Mouse (Mus musculus) MEL (cell line): ENCODE data around the gene Sh2b2. TPM values are rescaled to one million over a fixed set of nuclear protein-coding genes. Genes with fewer than 3 reads are reported as not detected.

Source experiments
- DNase-seq: peaks from one replicate; pipeline ENCODE4 v3.0.0; 2011; ENCODE audit warnings: low read depth, low spot score
- H3K27ac ChIP-seq: 2 replicates; pipeline ENCODE4 v1.5.1; 2012; ENCODE audit warnings: low read depth, mild to moderate bottlenecking, control low read depth, low read length, moderate library complexity; ENCODE audit not compliant: control insufficient read depth
- H3K27me3 ChIP-seq, 2 experiments: fragments of 150-350 bp in 1 of 2; sonication (generic) in 1 of 2; 2 replicates each; pipeline ENCODE4 v1.6.1; 2012; ENCODE audit warnings: low read length in 2 of 2, mild to moderate bottlenecking in 2 of 2, improper control_type of control experiment in 1 of 2, moderate library complexity in 1 of 2; ENCODE audit not compliant: insufficient read depth in 2 of 2, control insufficient read depth in 1 of 2
- H3K36me3 ChIP-seq, 2 experiments: 2 replicates each; pipeline ENCODE4 v1.6.1; 2012 to 2014; ENCODE audit warnings: low read length in 2 of 2, improper control_type of control experiment in 1 of 2, inconsistent platforms in 1 of 2, mild to moderate bottlenecking in 1 of 2; ENCODE audit not compliant: insufficient read depth in 2 of 2, control insufficient read depth in 1 of 2
- H3K4me1 ChIP-seq, 2 experiments: fragments of 150-350 bp in 1 of 2; sonication (generic) in 1 of 2; 2 replicates each; pipeline ENCODE4 v1.6.1; 2012; ENCODE audit warnings: low read length in 2 of 2, improper control_type of control experiment in 1 of 2, mild to moderate bottlenecking in 1 of 2; ENCODE audit not compliant: insufficient read depth in 2 of 2, control insufficient read depth in 1 of 2
- H3K4me3 ChIP-seq, 2 experiments: fragments of 150-350 bp in 1 of 2; sonication (generic) in 1 of 2; 2 replicates each; pipeline ENCODE4 v1.5.1; 2012; ENCODE audit warnings: low read depth in 2 of 2, low read length in 2 of 2, mild to moderate bottlenecking in 2 of 2, moderate library complexity in 2 of 2, control low read depth in 1 of 2, improper control_type of control experiment in 1 of 2; ENCODE audit not compliant: control insufficient read depth in 1 of 2, insufficient read depth in 1 of 2
- H3K79me2 ChIP-seq: 2 replicates; pipeline ENCODE4 v1.6.1; 2012; ENCODE audit warnings: mild to moderate bottlenecking, low read length, moderate library complexity; ENCODE audit not compliant: control insufficient read depth, poor library complexity, insufficient read depth
- H3K9ac ChIP-seq: 2 replicates; pipeline ENCODE4 v1.6.1; 2012; ENCODE audit warnings: low read depth, mild to moderate bottlenecking, control low read depth, low read length, moderate library complexity; ENCODE audit not compliant: control insufficient read depth, poor library complexity, severe bottlenecking
- H3K9me3 ChIP-seq: fragments of 150-350 bp; sonication (generic); replicated peaks from 2 replicates; pipeline ENCODE4 v1.6.1; 2012; ENCODE audit warnings: mild to moderate bottlenecking, low read length, improper control_type of control experiment, moderate library complexity; ENCODE audit not compliant: insufficient read depth
- CHD2 ChIP-seq: IDR thresholded peaks from 2 replicates; pipeline ENCODE4 v1.6.1; 2011; ENCODE audit warnings: low read length, improper control_type of control experiment
- EP300 ChIP-seq, 2 experiments: IDR thresholded peaks; 2 replicates each; pipeline ENCODE4 v1.6.1; 2011; ENCODE audit warnings: improper control_type of control experiment in 2 of 2, low read length in 2 of 2, low read depth in 1 of 2, mild to moderate bottlenecking in 1 of 2
- ETS1 ChIP-seq: IDR thresholded peaks from 2 replicates; pipeline ENCODE4 v1.6.1; 2012; ENCODE audit warnings: low read depth, mild to moderate bottlenecking, inconsistent platforms, low read length, improper control_type of control experiment, moderate library complexity
- HCFC1 ChIP-seq: IDR thresholded peaks from 2 replicates; pipeline ENCODE4 v1.6.1; 2012; ENCODE audit warnings: low read depth, mild to moderate bottlenecking, inconsistent platforms, low read length, improper control_type of control experiment, moderate library complexity
- JUND ChIP-seq: IDR thresholded peaks from 2 replicates; pipeline ENCODE4 v1.6.1; 2011; ENCODE audit warnings: low read depth, mild to moderate bottlenecking, improper control_type of control experiment, low read length
- MAZ ChIP-seq: IDR thresholded peaks from 2 replicates; pipeline ENCODE4 v1.6.1; 2012; ENCODE audit warnings: low read depth, mild to moderate bottlenecking, inconsistent platforms, low read length, improper control_type of control experiment
- MYC ChIP-seq: IDR thresholded peaks from 2 replicates; pipeline ENCODE4 v1.6.1; 2011; ENCODE audit warnings: low read depth, mild to moderate bottlenecking, low read length, improper control_type of control experiment, moderate library complexity
- SIN3A ChIP-seq: IDR thresholded peaks from 2 replicates; pipeline ENCODE4 v1.6.1; 2012; ENCODE audit warnings: low read length, improper control_type of control experiment, inconsistent platforms
- TBP ChIP-seq: IDR thresholded peaks from 2 replicates; pipeline ENCODE4 v1.8.0; 2011; ENCODE audit warnings: low read depth, low read length, improper control_type of control experiment
- TCF12 ChIP-seq: IDR thresholded peaks from 2 replicates; pipeline ENCODE4 v1.6.1; 2014; ENCODE audit warnings: low read depth, mild to moderate bottlenecking, inconsistent platforms, low read length, improper control_type of control experiment, moderate library complexity
- ZC3H11A ChIP-seq: IDR thresholded peaks from 2 replicates; pipeline ENCODE4 v1.6.1; 2012; ENCODE audit warnings: low read depth, mild to moderate bottlenecking, inconsistent platforms, low read length, improper control_type of control experiment
- ZNF384 ChIP-seq: IDR thresholded peaks from 2 replicates; pipeline ENCODE4 v1.6.1; 2012; ENCODE audit warnings: low read depth, mild to moderate bottlenecking, inconsistent platforms, low read length, improper control_type of control experiment
- polyA plus RNA-seq, 2 experiments: library from polyadenylated mRNA; stranded (reverse) in 1 of 2; unstranded in 1 of 2; fragments of >175 nt in 1 of 2; fragments of >200 nt in 1 of 2; gene quantifications; 2 replicates each; pipeline versions ENCODE4 v1.2.1 to v1.2.4; 2012; ENCODE audit warnings: low replicate concordance in 2 of 2, low read depth in 1 of 2; ENCODE audit not compliant: insufficient read length in 2 of 2, insufficient read depth in 1 of 2, missing spikeins in 1 of 2
- total RNA-seq: library from RNA; depleted of rRNA; stranded (reverse); fragments of 300-350 nt; gene quantifications from 2 replicates; pipeline ENCODE4 v1.2.3, GENCODE M21; 2012

The Sh2b2 gene
- total and polyA plus RNA-seq, 3 experiments, result 0.07 TPM; not detected in 2

GRCm38 (mm10) chr5:136179594-136179993 lies 66.8 kb downstream of the Sh2b2 start:
- Histone ChIP-seq H3K27ac (no peak overlapping the region), H3K9ac (no peak overlapping the region), H3K36me3 (peaks cover 0 to 20% of the 10 kb centered on the region in 2 experiments; a peak in 3 of 4 replicates), H3K79me2 (no peaks in the 10 kb centered on the region), H3K9me3 (no peaks in the 10 kb centered on the region), H3K27me3 (no peaks in the 10 kb centered on the region), H3K4me3 (no peak overlapping the region), H3K4me1 (peaks cover 11 to 28% of the 10 kb centered on the region in 2 experiments)
- no peak for TF ChIP-seq ZC3H11A
- 0 out of 2 replicates have a peak, but pooled peaks have one; percentile 14 for TF ChIP-seq ETS1
- no peak for DNase-seq

GRCm38 (mm10) chr5:136173606-136174463 lies 72.5 kb downstream of the Sh2b2 start:
- H3K27me3 ChIP-seq, result no peaks in the 10 kb centered on the region
- peaks cover 0 to 29% of the 10 kb centered on the region in 2 experiments for H3K4me1 ChIP-seq
- H3K9me3 ChIP-seq, result no peaks in the 10 kb centered on the region
- peak; percentile 82 for DNase-seq
- H3K36me3 ChIP-seq, result peaks cover 0 to 15% of the 10 kb centered on the region in 2 experiments; a peak in 2 of 4 replicates
- TF ChIP-seq SIN3A, result 0 out of 2 replicates have a peak, but pooled peaks have one; percentile 45
- 0 out of 2 replicates have a peak, but pooled peaks have one; percentile 19 for TF ChIP-seq TCF12
- TF ChIP-seq EP300 (IDR thresholded peaks at IDR 0.05; ENCODE audit: low read depth in 1 of 2, low read length in 2 of 2), result peak; percentile 19 to 45; a peak in 3 of 4 replicates
- 0 out of 2 replicates have a peak, but pooled peaks have one; percentile 24 for TF ChIP-seq HCFC1
- no peak for TF ChIP-seq CHD2
- TF ChIP-seq MYC, result no peak
- no peak for TF ChIP-seq MAZ
- peak; percentile 42; the same call in 1 of the 2 replicates for TF ChIP-seq ETS1
- H3K79me2 ChIP-seq, result peaks cover 12% of the 10 kb centered on the region
- H3K27ac ChIP-seq, result peak overlapping the region; percentile 36; the same call in 1 of the 2 replicates
- H3K9ac ChIP-seq, result peak overlapping the region; percentile 10; the same call in 1 of the 2 replicates
- no peak overlapping the region for H3K4me3 ChIP-seq

- no peak for DNase-seq
- peak; percentile 58; the same call in 1 of the 2 replicates for TF ChIP-seq ZNF384
- TF ChIP-seq TBP, result no peak
- no peak for TF ChIP-seq JUND
- Histone ChIP-seq H3K9ac (no peak overlapping the region), H3K36me3 (peaks cover under 1 to 15% of the 10 kb centered on the region in 2 experiments; a peak in 3 of 4 replicates), H3K9me3 (no peaks in the 10 kb centered on the region), H3K4me1 (peaks cover 0 to 29% of the 10 kb centered on the region in 2 experiments), H3K79me2 (peaks cover 14% of the 10 kb centered on the region), H3K4me3 (no peak overlapping the region), H3K27me3 (no peaks in the 10 kb centered on the region), H3K27ac (no peak overlapping the region)
Observed at GRCm38 (mm10) chr5:136172939-136173338, 73.4 kb downstream of the Sh2b2 start.
